Comparison of ENCODE assay signal across 16 mouse cellular contexts in the genomic region with DNA sequence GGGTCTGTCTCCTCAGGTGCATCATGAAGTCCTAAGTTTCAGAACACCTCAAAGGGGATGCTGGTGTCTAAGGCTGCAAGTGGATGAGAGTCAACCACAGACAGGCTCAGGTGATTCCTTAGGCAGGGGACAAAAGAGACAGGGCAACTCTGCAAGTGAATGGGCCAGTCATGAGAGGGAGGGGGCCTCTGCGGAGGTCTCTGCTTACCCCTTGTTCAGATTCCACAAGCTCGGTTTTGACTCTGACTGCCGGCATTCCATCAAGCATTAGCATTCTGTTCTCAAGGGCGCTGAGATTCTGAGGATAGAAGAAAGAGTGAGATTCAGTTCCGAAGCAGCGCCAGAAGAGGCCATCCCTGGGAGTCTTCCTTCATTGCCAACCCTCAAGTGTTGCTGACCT.
"Had no signal": no experiment of that assay in that cellular context is flagged by ENCODE, and none has a peak within 500 bp of the region (broad histone marks: within the 10 kb centered on the region; RNA-seq: fewer than 3 reads in every experiment).

No protein-coding gene starts in this region.

- H3K9ac ChIP-seq: liver, embryonic 15.5 days; neural tube, embryonic 15.5 days had no signal

- H3K4me3 ChIP-seq: liver, embryonic 15.5 days; midbrain, embryonic 10.5 days; myocyte; neural tube, embryonic 15.5 days had no signal

- H3K27ac ChIP-seq: liver, embryonic 15.5 days; midbrain, embryonic 10.5 days; neural tube, embryonic 15.5 days had no signal

- H3K4me2 ChIP-seq: liver, embryonic 11.5 days; liver, embryonic 15.5 days; neural tube, embryonic 15.5 days had no signal

- H3K27me3 ChIP-seq: liver, embryonic 15.5 days; neural tube, embryonic 15.5 days had no signal

- H3K36me3 ChIP-seq: liver, embryonic 15.5 days; midbrain, embryonic 10.5 days; neural tube, embryonic 15.5 days had no signal

- DNase-seq: kidney, adult 8-10 months; kidney, postnatal 14 days; left cerebral cortex, postnatal 4 days; lung, adult 2 months; lung, postnatal 4 days; midbrain, embryonic 14.5 days; right cerebral cortex, postnatal 4 days; spleen, adult 18-20 months; thymus, adult 18-20 months; thymus, postnatal 14 days had no signal

- H3K9me3 ChIP-seq: liver, embryonic 15.5 days; midbrain, embryonic 10.5 days; neural tube, embryonic 15.5 days had no signal

- ATAC-seq: lung, postnatal 0 days had no signal

- H3K4me1 ChIP-seq: liver, embryonic 15.5 days had no signal
